Mouse (Mus musculus) CH12.LX (cell line): ENCODE data around the gene Postn. TPM values are rescaled to one million over a fixed set of nuclear protein-coding genes. Genes with fewer than 3 reads are reported as not detected.

Source experiments
- DNase-seq: peaks from one replicate; pipeline ENCODE4 v3.0.0-alpha.2; 2013; ENCODE audit errors: extremely low read depth
- H3K27ac ChIP-seq: 2 replicates; pipeline ENCODE4 v1.5.1; 2012; ENCODE audit warnings: low read depth, mild to moderate bottlenecking, control low read depth, moderate library complexity; ENCODE audit not compliant: insufficient read depth
- H3K27me3 ChIP-seq: replicated peaks from 2 replicates; pipeline ENCODE3; 2012; ENCODE audit warnings: inconsistent platforms
- H3K36me3 ChIP-seq, 2 experiments: replicated peaks in 1 of 2; 2 replicates each; pipeline versions ENCODE3 to v1.6.1; 2012; ENCODE audit warnings: inconsistent platforms in 1 of 2, low read length in 1 of 2, mild to moderate bottlenecking in 1 of 2, mixed read lengths in 1 of 2, moderate library complexity in 1 of 2; ENCODE audit not compliant: control insufficient read depth in 1 of 2, insufficient read depth in 1 of 2
- H3K4me1 ChIP-seq, 2 experiments: 2 replicates each; pipeline ENCODE4 v1.6.1; 2012; ENCODE audit warnings: inconsistent platforms in 1 of 2, moderate library complexity in 1 of 2; ENCODE audit not compliant: insufficient read depth in 2 of 2, control insufficient read depth in 1 of 2
- H3K4me2 ChIP-seq: 2 replicates; pipeline ENCODE4 v1.6.1; 2012; ENCODE audit warnings: low read depth, mild to moderate bottlenecking, control low read depth; ENCODE audit not compliant: poor library complexity, insufficient read depth, severe bottlenecking
- H3K4me3 ChIP-seq, 3 experiments: fragments of 150-350 bp in 1 of 3; sonication (generic) in 1 of 3; replicated peaks in 1 of 3; 2 replicates each; pipeline versions ENCODE3 to v1.5.1; 2011 to 2012; ENCODE audit warnings: low read depth in 2 of 3, low read length in 2 of 3, mild to moderate bottlenecking in 2 of 3, moderate library complexity in 2 of 3, control low read depth in 1 of 3, improper control_type of control experiment in 1 of 3, inconsistent platforms in 1 of 3, mixed read lengths in 1 of 3; ENCODE audit not compliant: poor library complexity in 1 of 3
- H3K79me2 ChIP-seq: replicated peaks from 2 replicates; pipeline ENCODE4 v1.6.1; 2012; ENCODE audit warnings: mild to moderate bottlenecking, moderate library complexity; ENCODE audit not compliant: control insufficient read depth, poor library complexity, insufficient read depth, severe bottlenecking; ENCODE audit errors: extremely low read depth
- H3K9ac ChIP-seq: 2 replicates; pipeline ENCODE4 v1.6.1; 2012; ENCODE audit warnings: low read depth, mild to moderate bottlenecking, control low read depth, moderate library complexity; ENCODE audit not compliant: insufficient read depth
- H3K9me3 ChIP-seq: replicated peaks from 2 replicates; pipeline ENCODE3; 2012; ENCODE audit warnings: low read length, inconsistent platforms, mixed read lengths
- CHD1 ChIP-seq: IDR thresholded peaks from 2 replicates; pipeline ENCODE4 v1.6.1; 2012; ENCODE audit warnings: low read depth, low read length, improper control_type of control experiment, inconsistent platforms
- CHD2 ChIP-seq: IDR thresholded peaks from 2 replicates; pipeline ENCODE4 v1.6.1; 2011; ENCODE audit warnings: low read length, improper control_type of control experiment
- CTCF ChIP-seq, 2 experiments: IDR thresholded peaks in 1 of 2; conservative IDR thresholded peaks in 1 of 2; 2 replicates each; pipeline ENCODE4 v1.5.1; 2011 to 2012; ENCODE audit warnings: low read depth in 2 of 2, low read length in 2 of 2, improper control_type of control experiment in 1 of 2, inconsistent platforms in 1 of 2, mild to moderate bottlenecking in 1 of 2, moderate library complexity in 1 of 2
- HCFC1 ChIP-seq: IDR thresholded peaks from 2 replicates; pipeline ENCODE4 v1.6.1; 2012; ENCODE audit warnings: low read depth, mild to moderate bottlenecking, inconsistent platforms, low read length, improper control_type of control experiment
- IRF4 ChIP-seq: IDR thresholded peaks from 2 replicates; pipeline ENCODE4 v1.6.1; 2014; ENCODE audit warnings: low read depth, mild to moderate bottlenecking, inconsistent platforms, low read length, improper control_type of control experiment
- MAFK ChIP-seq: IDR thresholded peaks from 2 replicates; pipeline ENCODE4 v1.6.1; 2011; ENCODE audit warnings: low read length, improper control_type of control experiment; ENCODE audit not compliant: insufficient replicate concordance
- MEF2A ChIP-seq: IDR thresholded peaks from 2 replicates; pipeline ENCODE4 v1.6.1; 2014; ENCODE audit warnings: low read depth, mild to moderate bottlenecking, inconsistent platforms, low read length, improper control_type of control experiment, borderline replicate concordance
- NELFE ChIP-seq: IDR thresholded peaks from 2 replicates; pipeline ENCODE4 v1.6.1; 2011; ENCODE audit warnings: low read depth, low read length, improper control_type of control experiment
- NRF1 ChIP-seq: IDR thresholded peaks from 2 replicates; pipeline ENCODE4 v1.6.1; 2014; ENCODE audit warnings: low read depth, mild to moderate bottlenecking, inconsistent platforms, low read length, improper control_type of control experiment, moderate library complexity
- POLR2A ChIP-seq: IDR thresholded peaks from 2 replicates; pipeline ENCODE4 v1.6.1; 2011; ENCODE audit warnings: low read depth, mild to moderate bottlenecking, improper control_type of control experiment, low read length
- POLR2AphosphoS2 ChIP-seq: IDR thresholded peaks from 2 replicates; pipeline ENCODE4 v1.6.1; 2011; ENCODE audit warnings: low read depth, low read length, improper control_type of control experiment
- RAD21 ChIP-seq: IDR thresholded peaks from 2 replicates; pipeline ENCODE4 v1.6.1; 2011; ENCODE audit warnings: low read depth, mild to moderate bottlenecking, low read length, improper control_type of control experiment, moderate library complexity
- SIN3A ChIP-seq: IDR thresholded peaks from 2 replicates; pipeline ENCODE4 v1.6.1; 2012; ENCODE audit warnings: low read length, improper control_type of control experiment, inconsistent platforms
- TBP ChIP-seq: conservative IDR thresholded peaks from 2 replicates; pipeline ENCODE4 v1.6.1; 2011; ENCODE audit warnings: low read depth, low read length, improper control_type of control experiment
- UBTF ChIP-seq: IDR thresholded peaks from 2 replicates; pipeline ENCODE4 v1.6.1; 2012; ENCODE audit warnings: low read depth, mild to moderate bottlenecking, inconsistent platforms, low read length, improper control_type of control experiment, moderate library complexity
- ZMIZ1 ChIP-seq: IDR thresholded peaks from 2 replicates; pipeline ENCODE4 v1.6.1; 2012; ENCODE audit warnings: low read depth, mild to moderate bottlenecking, inconsistent platforms, low read length, improper control_type of control experiment
- dilution Hi-C: fragments of 300-500 bp; cut with MboI; formaldehyde crosslinking; loops from 2 replicates; pipeline ENCODE4 v1.14.3; 2020; ENCODE audit warnings: low sequenced_read_pairs; ENCODE audit not compliant: extremely low pct_unique_long_range_greater_than_20kb, extremely low pct_ligation_motif_present
- in situ Hi-C: fragments of 300-500 bp; cut with MboI; formaldehyde crosslinking; loops from 3 replicates; pipeline ENCODE4 v1.14.3; 2019; ENCODE audit warnings: low sequenced_read_pairs, low pct_ligation_motif_present, low pct_unique_long_range_greater_than_20kb, mixed read lengths
- polyA plus RNA-seq: library from polyadenylated mRNA; unstranded; fragments of >175 nt; gene quantifications from 2 replicates; pipeline ENCODE4 v1.2.1, GENCODE M21; 2012; ENCODE audit warnings: low read depth; ENCODE audit not compliant: insufficient read length
- total RNA-seq, 2 experiments: library from RNA; depleted of rRNA; stranded (reverse); fragments of 300-350 nt in 1 of 2; fragments of >200 nt in 1 of 2; gene quantifications; 2 replicates each; pipeline ENCODE4 v1.2.3; 2012 to 2014

Gene Postn
- total and polyA plus RNA-seq, 3 experiments, result 0.59 to 2.6 (median 2.3) TPM

- no peak for DNase-seq
- Histone ChIP-seq H3K27me3 (no peaks in the 10 kb centered on the region), H3K4me1 (no peaks in the 10 kb centered on the region), H3K79me2 (no peaks in the 10 kb centered on the region), H3K4me3 (no peak overlapping the region), H3K9ac (no peak overlapping the region), H3K27ac (no peak overlapping the region), H3K9me3 (no peaks in the 10 kb centered on the region), H3K4me2 (no peak overlapping the region), H3K36me3 (no peaks in the 10 kb centered on the region)
- dilution Hi-C loops (no loop called here), in situ Hi-C loops (no loop called here)
- TF ChIP-seq RAD21 (no peak), NELFE (no peak), POLR2AphosphoS2 (no peak), CHD1 (no peak), IRF4 (no peak), MAFK (no peak), NRF1 (no peak), UBTF (no peak)
Measured at GRCm38 (mm10) chr3:54420983-54421382, 60.1 kb downstream of the Postn start.

DNA sequence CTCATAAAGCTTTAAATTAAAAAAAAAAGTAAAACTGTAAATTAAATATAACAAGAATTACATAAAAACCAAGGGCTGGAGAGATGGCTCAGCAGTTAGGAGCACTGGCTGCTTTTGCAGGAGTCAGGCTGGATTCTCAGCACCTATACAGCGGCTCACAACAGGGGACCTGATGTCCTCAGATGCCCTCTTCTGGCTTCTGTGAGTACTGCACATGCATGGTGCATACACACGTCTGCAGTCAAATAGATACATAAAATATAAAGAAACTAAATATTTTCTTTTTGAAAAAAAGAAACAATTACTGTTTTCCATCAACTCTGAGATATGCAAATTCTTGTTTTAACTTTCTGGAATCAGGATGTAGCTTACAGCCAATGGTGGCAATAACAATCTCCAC is 60.8 kb downstream of the Postn start:
- Histone ChIP-seq H3K9ac (no peak overlapping the region), H3K27ac (no peak overlapping the region), H3K9me3 (no peaks in the 10 kb centered on the region), H3K4me3 (no peak overlapping the region), H3K36me3 (no peaks in the 10 kb centered on the region), H3K4me1 (no peaks in the 10 kb centered on the region), H3K27me3 (no peaks in the 10 kb centered on the region), H3K79me2 (no peaks in the 10 kb centered on the region), H3K4me2 (no peak overlapping the region)
- TF ChIP-seq CTCF (conservative IDR thresholded peaks at IDR 0.05 in 1 of 2, IDR thresholded peaks at IDR 0.05 in 1 of 2; ENCODE audit: low read depth in 2 of 2, low read length in 2 of 2), result peak in 1 of 2 experiments; percentile 11; a peak in 1 of 4 replicates
- no peak for TF ChIP-seq ZMIZ1
- dilution Hi-C loops (no loop called here), in situ Hi-C loops (no loop called here)
- DNase-seq, result no peak

- no peaks in the 10 kb centered on the region for H3K9me3 ChIP-seq
- no peak for TF ChIP-seq CHD2
- no peak for TF ChIP-seq POLR2A
- no peak for TF ChIP-seq MEF2A
- TF ChIP-seq RAD21, result no peak
- no peak for TF ChIP-seq POLR2AphosphoS2
- no peak for TF ChIP-seq TBP
- no peak for TF ChIP-seq SIN3A
- no peak for TF ChIP-seq HCFC1
- TF ChIP-seq MAFK, result no peak
- TF ChIP-seq, all 38 proteins: peak for 0
- DNase-seq, result no peak
- Histone ChIP-seq H3K79me2 (no peaks in the 10 kb centered on the region), H3K27ac (no peak overlapping the region), H3K27me3 (no peaks in the 10 kb centered on the region), H3K4me3 (no peak overlapping the region), H3K9ac (no peak overlapping the region), H3K4me1 (peaks cover 0 to 2% of the 10 kb centered on the region in 2 experiments; a peak in 2 of 4 replicates), H3K4me2 (no peak overlapping the region), H3K36me3 (no peaks in the 10 kb centered on the region)
- dilution Hi-C loops, result no loop called here
- in situ Hi-C loops, result no loop called here
Measured at GRCm38 (mm10) chr3:54424146-54424545, 63.2 kb downstream of the Postn start.
